Mouse (Mus musculus) midbrain, embryonic 11.5 days (tissue): ENCODE data around the gene Dhx40. TPM values are rescaled to one million over a fixed set of nuclear protein-coding genes. Genes with fewer than 3 reads are reported as not detected.

Experiments used
- ATAC-seq: fragments of 200-750 bp; cut with Nextera tagmentation; 2 replicates; pipeline ENCODE4 v1.8.0; 2017; ENCODE audit warnings: moderate TSS enrichment, moderate library complexity; ENCODE audit not compliant: low FRiP score
- DNase-seq: peaks from one replicate; pipeline ENCODE4 v3.0.0; 2015; ENCODE audit warnings: low spot score; ENCODE audit errors: missing footprints
- H3K27ac ChIP-seq: fragments of 300-500 bp; sonication (generic); 2 replicates; pipeline ENCODE4 v1.5.1; 2014; ENCODE audit warnings: low read depth, low read length
- H3K27me3 ChIP-seq: fragments of 300-500 bp; sonication (generic); 2 replicates; pipeline ENCODE4 v1.6.1; 2014; ENCODE audit warnings: mild to moderate bottlenecking, low read length, moderate library complexity, mixed read lengths; ENCODE audit not compliant: control insufficient read depth, insufficient read depth
- H3K36me3 ChIP-seq: fragments of 300-500 bp; sonication (generic); 2 replicates; pipeline ENCODE4 v1.6.1; 2014; ENCODE audit warnings: mild to moderate bottlenecking, low read length, moderate library complexity, mixed read lengths; ENCODE audit not compliant: control insufficient read depth, insufficient read depth
- H3K4me1 ChIP-seq: fragments of 300-500 bp; sonication (generic); 2 replicates; pipeline ENCODE4 v1.6.1; 2014; ENCODE audit warnings: low read length; ENCODE audit not compliant: control insufficient read depth, insufficient read depth
- H3K4me2 ChIP-seq: fragments of 300-500 bp; sonication (generic); 2 replicates; pipeline ENCODE4 v1.6.1; 2014; ENCODE audit warnings: mild to moderate bottlenecking, moderate library complexity
- H3K4me3 ChIP-seq: fragments of 300-500 bp; sonication (generic); 2 replicates; pipeline ENCODE4 v1.5.1; 2014; ENCODE audit warnings: low read depth, low read length
- H3K9ac ChIP-seq: fragments of 300-500 bp; sonication (generic); 2 replicates; pipeline ENCODE4 v1.6.1; 2014; ENCODE audit warnings: low read length
- H3K9me3 ChIP-seq: fragments of 300-500 bp; sonication (generic); 2 replicates; pipeline ENCODE4 v1.6.1; 2016; ENCODE audit warnings: low read length; ENCODE audit not compliant: control insufficient read depth
- WGBS: fragments of 180-500 bp; shearing (Covaris S2); extraction: QIAGEN DNeasy Blood & Tissue Kit; methylation state at CpG from one replicate; pipeline ENCODE4 v1.1.7; 2014; 5-methylcytosine and 5-hydroxymethylcytosine counted together
- polyA plus RNA-seq: library from polyadenylated mRNA; unstranded; fragments of >200 nt; fragmentation: Nextera tagmentation; extraction: Ambion mirVana; gene quantifications from 2 replicates; pipeline ENCODE4 v1.2.1, GENCODE M21; 2014

The Dhx40 gene
- polyA plus RNA-seq, 1 experiment from 2014 or later, result 55.0 TPM

DNA sequence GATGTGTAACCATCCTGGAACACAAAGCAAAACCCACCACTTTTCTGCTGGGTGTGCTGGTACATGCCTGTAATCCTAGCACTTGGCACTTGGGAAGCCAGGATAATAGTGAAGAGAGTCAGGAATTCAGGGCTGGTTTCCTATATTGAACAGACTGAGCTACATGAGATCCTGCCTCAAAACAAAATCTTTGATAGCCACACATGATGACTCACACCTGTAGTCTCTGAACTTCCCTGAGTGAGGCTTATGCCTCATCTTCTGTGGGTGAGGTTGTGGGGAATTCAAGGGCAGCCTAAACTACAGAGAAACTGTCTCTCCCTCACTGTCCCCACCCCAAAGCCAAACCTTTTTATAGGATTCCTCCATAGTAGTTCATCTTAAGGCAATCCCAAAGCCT, 47.2 kb downstream of the Dhx40 start:
- no peak overlapping the region for H3K9ac ChIP-seq
- peaks cover 13% of the 10 kb centered on the region for H3K4me1 ChIP-seq
- ATAC-seq, result no peak
- H3K27me3 ChIP-seq, result no peaks in the 10 kb centered on the region
- H3K27ac ChIP-seq, result no peak overlapping the region
- no peaks in the 10 kb centered on the region for H3K9me3 ChIP-seq
- H3K4me3 ChIP-seq, result no peak overlapping the region
- H3K36me3 ChIP-seq, result no peaks in the 10 kb centered on the region
- H3K4me2 ChIP-seq, result no peak overlapping the region
- DNase-seq, result no peak

DNA sequence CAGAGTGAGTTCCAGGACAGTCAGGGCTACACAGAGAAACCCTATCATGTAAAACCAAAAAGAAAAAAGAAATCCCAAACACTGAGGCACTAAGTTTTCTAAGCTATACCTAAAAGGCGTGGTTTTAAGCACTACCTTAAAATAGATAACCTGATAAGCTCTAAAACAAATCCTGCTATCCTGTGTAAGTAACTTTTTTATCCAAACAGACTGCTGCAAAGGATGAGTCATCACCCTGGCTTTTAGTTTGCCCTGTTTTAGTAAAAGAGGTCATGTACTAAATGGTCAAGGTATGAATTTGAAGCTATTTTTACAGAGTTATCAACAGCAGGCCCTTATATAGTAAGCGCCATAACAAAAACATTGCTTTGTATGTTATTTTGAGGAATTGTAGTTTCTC, 47.7 kb downstream of the Dhx40 start:
- Histone ChIP-seq H3K4me1 (peaks cover 15% of the 10 kb centered on the region), H3K9me3 (no peaks in the 10 kb centered on the region), H3K4me2 (no peak overlapping the region), H3K36me3 (no peaks in the 10 kb centered on the region), H3K27me3 (no peaks in the 10 kb centered on the region), H3K4me3 (no peak overlapping the region), H3K27ac (no peak overlapping the region), H3K9ac (no peak overlapping the region)
- DNase-seq, result no peak
- ATAC-seq, result no peak
- 90% methylated on average over 2 of the region's 2 CpGs for WGBS

DNA sequence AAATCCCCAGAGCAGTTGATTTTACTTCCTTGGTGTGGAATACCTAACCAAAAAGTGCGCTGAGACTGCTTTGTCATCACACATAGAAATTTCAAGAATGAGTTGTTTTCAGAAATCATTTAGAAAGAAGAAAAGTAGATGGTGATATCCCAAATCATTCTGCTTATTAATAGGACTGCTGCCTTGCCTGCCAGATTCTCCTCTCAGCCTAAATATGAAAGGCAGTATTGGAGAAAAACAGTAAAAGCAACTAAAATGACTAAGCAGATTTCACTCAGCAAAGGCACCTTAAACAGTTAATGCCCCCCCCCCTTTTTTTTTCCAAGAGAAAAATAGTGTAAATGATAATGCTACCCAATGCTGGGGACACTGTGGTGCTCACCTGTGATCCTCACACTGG, 48.3 kb downstream of the Dhx40 start:
- no peak overlapping the region for H3K9ac ChIP-seq
- H3K36me3 ChIP-seq, result no peaks in the 10 kb centered on the region
- H3K27me3 ChIP-seq, result no peaks in the 10 kb centered on the region
- H3K4me1 ChIP-seq, result peaks cover 15% of the 10 kb centered on the region
- ATAC-seq (no peak), DNase-seq (no peak)
- 80% methylated on average over 1 of the region's 1 CpGs for WGBS
- no peak overlapping the region for H3K4me3 ChIP-seq
- H3K27ac ChIP-seq, result no peak overlapping the region
- H3K4me2 ChIP-seq, result no peak overlapping the region
- no peaks in the 10 kb centered on the region for H3K9me3 ChIP-seq

DNA sequence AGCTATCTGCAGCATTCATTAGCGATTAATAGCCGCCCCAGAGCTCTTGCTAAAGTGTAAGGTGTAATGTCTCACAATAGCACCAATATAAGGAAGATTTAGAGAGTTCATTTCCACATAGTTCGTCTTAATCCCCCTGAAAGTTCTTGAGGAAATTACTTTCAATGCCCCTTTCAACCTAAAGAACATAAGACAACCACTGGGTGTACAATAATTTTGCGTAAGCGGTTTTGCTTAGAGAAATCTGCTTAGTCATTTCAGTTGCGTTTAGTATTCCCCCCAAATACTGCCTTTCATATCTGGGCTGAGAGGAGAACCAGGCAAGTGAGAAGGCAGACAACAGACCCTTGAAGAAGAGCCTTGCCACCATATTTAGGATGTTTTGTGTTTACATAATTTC, 49.0 kb downstream of the Dhx40 start:
- no peaks in the 10 kb centered on the region for H3K27me3 ChIP-seq
- H3K4me3 ChIP-seq, result peak overlapping the region; percentile 98
- no peaks in the 10 kb centered on the region for H3K36me3 ChIP-seq
- peak overlapping the region; percentile 79 for H3K4me2 ChIP-seq
- DNase-seq (peak; percentile 86), ATAC-seq (no peak)
- H3K9me3 ChIP-seq, result no peaks in the 10 kb centered on the region
- H3K9ac ChIP-seq, result peak overlapping the region; percentile 94
- H3K27ac ChIP-seq, result peak overlapping the region; percentile 95
- WGBS, result 41% methylated on average over 6 of the region's 6 CpGs
- H3K4me1 ChIP-seq, result peaks cover 15% of the 10 kb centered on the region

DNA sequence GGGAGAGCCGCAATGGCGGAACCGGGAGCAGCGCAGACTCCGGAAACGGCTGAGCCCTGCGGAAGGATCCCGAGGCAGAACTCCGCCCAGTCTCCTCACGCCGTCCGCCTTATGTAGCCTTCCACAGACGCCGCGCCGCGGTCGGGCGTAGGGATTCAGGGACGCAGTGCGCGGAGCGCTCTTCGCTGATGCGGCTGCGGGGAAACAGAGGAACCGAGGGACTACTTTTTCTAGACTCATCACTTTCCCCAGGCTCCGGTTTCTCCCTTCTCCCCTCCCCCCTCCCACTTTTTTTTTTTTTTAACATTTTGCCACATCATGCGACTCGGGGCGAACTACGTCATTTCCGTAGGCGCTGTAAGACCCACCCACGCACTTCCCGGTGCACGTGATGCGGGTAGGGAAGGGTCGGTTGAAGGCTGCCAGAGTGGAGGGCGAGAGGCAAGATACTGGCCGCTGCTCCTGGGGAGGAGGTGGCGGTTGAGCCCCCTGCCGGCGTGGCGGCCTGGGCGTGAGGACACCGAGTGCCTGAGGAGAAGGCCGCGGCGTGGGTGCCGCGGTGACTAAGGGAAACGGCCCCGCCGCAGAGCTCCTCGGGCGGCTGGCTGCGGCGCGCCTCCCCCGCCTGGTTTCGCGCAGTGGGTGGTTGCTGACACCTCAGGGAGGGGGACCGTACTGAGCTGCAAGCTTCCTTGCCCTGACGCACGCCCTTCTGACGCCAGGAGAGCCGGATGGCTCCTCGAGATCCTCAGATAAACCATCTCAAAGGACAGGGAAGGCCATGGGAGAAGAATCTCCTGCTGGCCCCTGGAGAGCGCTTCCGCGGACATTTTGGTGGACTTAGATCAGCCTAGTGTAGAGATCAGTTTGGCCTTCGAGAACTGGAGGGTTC, 49.8 kb downstream of the Dhx40 start, which contains the start of gene Cltc:
Gene Cltc (minus strand): TSS at position 86 of the 892 bp plus-strand sequence.
- Histone ChIP-seq H3K4me1 (peaks cover 15% of the 10 kb centered on the region), H3K9me3 (no peaks in the 10 kb centered on the region), H3K4me3 (peak within 1 kb of the TSS; percentile 98), H3K4me2 (peak within 1 kb of the TSS; percentile 79), H3K27ac (peak within 1 kb of the TSS; percentile 95), H3K27me3 (no peaks in the 10 kb centered on the region), H3K9ac (peak within 1 kb of the TSS; percentile 94), H3K36me3 (no peaks in the 10 kb centered on the region)
- DNase-seq (peak; percentile 99), ATAC-seq (peak; percentile 97)
- under 1% methylated on average over 73 of the region's 73 CpGs for WGBS

DNA sequence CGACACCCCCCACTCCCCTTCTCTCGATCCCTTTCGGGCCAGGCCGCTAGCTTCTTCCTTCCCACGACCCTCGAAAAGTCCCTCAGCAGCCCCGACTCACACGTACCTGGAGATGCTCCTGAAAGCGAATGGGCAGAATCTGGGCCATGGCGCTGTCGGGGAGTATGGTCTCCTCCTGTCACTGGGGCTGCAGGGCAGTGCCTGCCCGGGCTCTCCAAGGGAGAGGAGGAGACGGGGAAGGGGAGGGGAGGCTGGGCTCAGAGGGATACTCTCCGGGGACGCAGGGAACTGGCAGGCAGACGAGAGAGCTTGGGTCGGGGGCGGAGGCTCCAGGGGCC, 50.4 kb downstream of the Dhx40 start:
- DNase-seq, result no peak

DNA sequence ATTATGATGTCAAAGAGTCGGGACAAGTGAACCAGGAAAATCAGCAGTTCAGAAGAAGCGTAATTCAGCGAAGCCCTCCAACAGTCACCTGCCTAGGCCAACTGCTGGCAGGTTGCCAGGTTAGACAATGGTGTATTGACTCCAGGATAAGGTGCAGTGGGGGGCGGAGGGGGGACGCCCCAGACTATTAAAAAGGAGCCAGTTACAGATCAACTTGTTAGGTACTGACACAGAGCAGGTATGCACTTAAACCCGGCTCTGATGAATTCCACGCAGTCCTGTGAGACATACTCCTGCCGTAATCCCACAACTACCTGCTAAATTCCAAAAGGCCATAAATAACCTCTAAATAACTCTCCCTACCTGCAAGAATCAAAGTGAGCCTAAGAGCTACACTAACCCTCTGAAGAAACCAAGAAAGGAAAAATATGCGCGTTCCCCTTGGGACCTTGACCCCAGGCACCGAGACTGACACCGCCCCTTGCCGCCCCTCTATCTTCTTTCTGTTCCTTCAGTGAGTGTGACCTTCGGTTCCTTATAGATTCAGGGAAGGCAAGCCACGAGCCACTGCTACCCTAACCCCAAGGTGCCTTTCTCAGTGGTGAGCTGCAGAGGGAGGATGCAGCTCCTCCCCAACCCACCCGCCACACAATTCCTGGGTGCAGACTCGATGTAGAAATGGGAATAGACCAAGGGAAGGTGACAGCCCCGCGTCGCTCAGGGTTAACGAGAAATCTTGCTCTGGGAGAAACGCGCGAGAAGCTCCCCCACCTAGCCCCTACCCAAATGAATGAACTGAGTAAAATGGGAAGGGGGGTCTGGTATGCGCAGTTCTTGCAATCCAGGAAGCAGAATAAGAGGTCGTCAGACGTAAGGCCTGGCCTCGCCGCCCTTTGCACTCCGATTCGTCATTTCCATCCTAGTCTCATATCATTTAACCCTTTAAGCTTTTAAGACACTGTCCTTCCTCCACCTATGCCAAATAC, 51.1 kb downstream of the Dhx40 start:
- H3K4me1 ChIP-seq, result peaks cover 15% of the 10 kb centered on the region
- peak; percentile 16; the same call in 1 of the 2 replicates for ATAC-seq
- peak overlapping the region; percentile 78 for H3K4me2 ChIP-seq
- H3K9me3 ChIP-seq, result no peaks in the 10 kb centered on the region
- H3K36me3 ChIP-seq, result no peaks in the 10 kb centered on the region
- peak overlapping the region; percentile 94 for H3K9ac ChIP-seq
- peak; percentile 93 for DNase-seq
- peak overlapping the region; percentile 95 for H3K27ac ChIP-seq
- 7% methylated on average over 31 of the region's 31 CpGs for WGBS
- peak overlapping the region; percentile 98 for H3K4me3 ChIP-seq
- no peaks in the 10 kb centered on the region for H3K27me3 ChIP-seq

More for the DNA sequence above, 50.4 kb downstream of the Dhx40 start:
- Histone ChIP-seq H3K4me1 (peaks cover 15% of the 10 kb centered on the region), H3K27ac (peak overlapping the region; percentile 95), H3K27me3 (no peaks in the 10 kb centered on the region), H3K9me3 (no peaks in the 10 kb centered on the region), H3K36me3 (no peaks in the 10 kb centered on the region), H3K9ac (peak overlapping the region; percentile 94), H3K4me2 (peak overlapping the region; percentile 78), H3K4me3 (peak overlapping the region; percentile 98)
- no peak; the same call in 1 of the 2 replicates for ATAC-seq
- WGBS, result under 1% methylated on average over 18 of the region's 18 CpGs

DNA sequence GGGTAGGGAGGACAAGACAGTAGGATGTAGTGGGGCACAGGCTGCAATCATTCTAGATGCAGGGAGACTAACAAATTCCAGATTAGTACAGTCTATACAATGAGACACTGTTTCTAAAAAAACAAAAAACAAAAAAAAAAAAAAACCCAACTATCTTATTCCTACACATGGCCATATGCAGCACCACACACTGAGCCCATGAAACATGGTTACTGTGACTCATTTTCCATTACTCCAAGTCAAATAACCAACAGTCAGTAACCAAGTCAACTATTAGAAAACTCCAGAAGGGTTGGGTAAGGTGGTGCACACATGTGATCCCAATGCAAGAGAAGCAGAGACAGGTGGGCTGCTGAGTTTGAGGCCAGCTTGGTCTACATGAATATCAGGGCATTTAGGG, 55.1 kb downstream of the Dhx40 start:
- DNase-seq, result no peak
- Histone ChIP-seq H3K27me3 (no peaks in the 10 kb centered on the region), H3K4me3 (no peak overlapping the region), H3K4me2 (no peak overlapping the region), H3K9ac (no peak overlapping the region), H3K27ac (no peak overlapping the region), H3K9me3 (no peaks in the 10 kb centered on the region), H3K4me1 (peaks cover 11% of the 10 kb centered on the region), H3K36me3 (no peaks in the 10 kb centered on the region)
- ATAC-seq, result no peak

DNA sequence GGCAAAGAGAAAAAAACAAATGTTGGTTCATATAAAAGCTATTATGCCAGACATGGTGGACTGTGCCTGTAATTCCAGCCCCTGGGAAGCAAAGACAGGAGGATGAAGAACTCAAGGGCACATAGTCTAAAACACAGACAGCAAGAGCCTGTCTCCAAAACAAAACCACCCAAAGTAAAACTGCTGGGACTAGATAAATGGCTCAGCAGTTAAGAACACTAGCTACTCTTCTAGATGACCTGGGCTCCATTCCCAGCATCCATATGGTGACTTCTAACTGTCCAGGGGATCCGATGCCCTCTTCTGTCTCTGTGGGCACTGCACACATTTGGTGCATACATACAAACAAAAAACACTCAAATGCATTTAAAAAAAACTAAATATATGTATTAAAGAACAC, 56.5 kb downstream of the Dhx40 start:
- ATAC-seq (no peak), DNase-seq (no peak)
- Histone ChIP-seq H3K4me1 (peaks cover 7% of the 10 kb centered on the region), H3K9me3 (no peaks in the 10 kb centered on the region), H3K9ac (no peak overlapping the region), H3K27ac (no peak overlapping the region), H3K27me3 (no peaks in the 10 kb centered on the region), H3K36me3 (no peaks in the 10 kb centered on the region), H3K4me3 (no peak overlapping the region), H3K4me2 (no peak overlapping the region)
- 97% methylated on average over 1 of the region's 1 CpGs for WGBS
